Mouse (Mus musculus) megakaryocyte, embryonic 14.5 days (primary cell): ENCODE measurements at regions not wholly inside any gene's neighbourhood (a gene's known extent, or its start where the extent isn't known, plus 50 kb on each side); places are given as distances from the start of the nearest gene placed in this dataset.

ENCODE experiments used
- FLI1 ChIP-seq: IDR thresholded peaks from 2 replicates; pipeline ENCODE4 v1.6.1; 2012; ENCODE audit warnings: low read length, inconsistent platforms, mixed read lengths
- GATA1 ChIP-seq: IDR thresholded peaks from 3 replicates; pipeline ENCODE4 v1.6.1; 2012; ENCODE audit warnings: mixed read lengths, low read length, inconsistent platforms, borderline replicate concordance

DNA sequence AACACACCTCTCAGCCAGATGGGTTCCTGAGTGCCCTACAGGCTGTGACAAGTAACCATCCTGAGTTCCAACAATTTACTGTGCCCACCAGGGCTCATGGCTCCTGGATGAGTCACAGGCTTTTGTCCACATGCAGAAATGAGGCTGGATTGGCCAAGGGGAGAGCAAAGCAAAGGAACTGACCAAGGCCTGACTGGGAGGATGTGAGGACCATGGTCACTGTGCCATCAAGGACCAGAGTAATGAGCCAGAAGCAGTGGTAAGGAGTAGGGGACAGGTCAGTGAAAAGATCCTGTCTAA lies 69.8 kb downstream of the Ackr3 start:
- TF ChIP-seq GATA1 (no peak), FLI1 (no peak)
